Mouse (Mus musculus): Measurements from ENCODE around the gene Iqsec1. TPM values are rescaled to one million over a fixed set of nuclear protein-coding genes. Genes with fewer than 3 reads are reported as not detected.
A peak's percentile ranks its signal among the peaks of the same experiment; 100 is the strongest.

Gene Iqsec1
- polyA plus RNA-seq, 1 experiment from 2014 or later: 5.1 TPM

DNA sequence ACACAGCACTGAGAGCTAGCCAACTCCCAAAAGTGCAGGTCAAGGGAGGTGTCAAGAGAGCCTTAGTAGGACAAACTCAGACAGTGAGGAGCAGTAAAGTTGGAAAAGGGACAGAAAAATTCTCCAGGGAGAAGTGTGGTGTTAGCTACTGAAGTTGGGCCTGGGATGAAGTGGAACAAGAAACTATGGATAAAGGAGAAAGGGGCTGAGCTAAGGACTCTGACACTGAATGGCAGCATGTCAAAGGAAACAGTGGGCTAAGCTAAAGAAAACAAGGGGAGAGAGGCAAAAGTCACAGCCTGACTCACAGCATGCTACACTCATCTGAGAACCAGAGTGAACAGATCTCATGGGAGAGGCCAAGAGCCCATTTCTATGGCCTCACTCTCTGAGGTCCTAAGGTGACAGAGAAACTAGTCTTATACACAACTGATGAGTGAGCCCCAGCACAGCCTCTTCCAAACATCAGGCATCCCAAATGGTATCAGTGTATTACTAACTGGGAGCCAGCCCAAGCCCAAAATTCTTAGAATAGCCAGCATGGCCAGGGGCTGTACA lies 280.3 kb downstream of the Iqsec1 start:
- Histone ChIP-seq H3K36me3 (ENCODE audit: control insufficient read depth, insufficient read depth, low read length) (no peaks in the 10 kb centered on the region), H3K27me3 (ENCODE audit: control insufficient read depth, insufficient read depth, low read length) (no peaks in the 10 kb centered on the region), H3K27ac (replicated peaks) (no peak overlapping the region), H3K9me3 (ENCODE audit: control insufficient read depth, low read length) (no peaks in the 10 kb centered on the region), H3K4me2 (replicated peaks; ENCODE audit: low read depth) (no peak overlapping the region), H3K9ac (ENCODE audit: low read length) (no peak overlapping the region), H3K4me3 (ENCODE audit: low read depth, low read length) (no peak overlapping the region), H3K4me1 (replicated peaks; ENCODE audit: control insufficient read depth, insufficient read depth) (peaks cover 46% of the 10 kb centered on the region)
- ATAC-seq (ENCODE audit: low FRiP score, low TSS enrichment) (no peak), DNase-seq (ENCODE audit: low spot score) (no peak)
- TF ChIP-seq EP300 (optimal IDR thresholded peaks at IDR 0.05) (no peak), CTCF (IDR thresholded peaks at IDR 0.05; ENCODE audit: low read depth) (no peak)

- Histone ChIP-seq H3K4me1 (replicated peaks; ENCODE audit: control insufficient read depth, insufficient read depth) (peaks cover 48% of the 10 kb centered on the region), H3K27ac (replicated peaks) (peak overlapping the region; percentile 80), H3K36me3 (ENCODE audit: control insufficient read depth, insufficient read depth, low read length) (no peaks in the 10 kb centered on the region), H3K27me3 (ENCODE audit: control insufficient read depth, insufficient read depth, low read length) (no peaks in the 10 kb centered on the region), H3K4me3 (ENCODE audit: low read depth, low read length) (no peak overlapping the region), H3K9ac (ENCODE audit: low read length) (no peak overlapping the region), H3K9me3 (ENCODE audit: control insufficient read depth, low read length) (no peaks in the 10 kb centered on the region), H3K4me2 (replicated peaks; ENCODE audit: low read depth) (no peak overlapping the region; the same call in 1 of the 2 replicates)
- DNase-seq (ENCODE audit: low spot score): peak; percentile 70
- peak; percentile 53 for ATAC-seq (ENCODE audit: low FRiP score, low TSS enrichment)
- TF ChIP-seq CTCF (IDR thresholded peaks at IDR 0.05; ENCODE audit: low read depth) (no peak), EP300 (optimal IDR thresholded peaks at IDR 0.05) (no peak)
- WGBS: 62% methylated on average over 4 of the region's 4 CpGs
Measured at GRCm38 (mm10) chr6:90707143-90707542, 281.3 kb downstream of the Iqsec1 start.

GRCm38 (mm10) chr6:90706490-90706889 lies 282.0 kb downstream of the Iqsec1 start:
- TF ChIP-seq EP300 (optimal IDR thresholded peaks at IDR 0.05) (no peak), CTCF (IDR thresholded peaks at IDR 0.05; ENCODE audit: low read depth) (no peak)
- Histone ChIP-seq H3K27me3 (ENCODE audit: control insufficient read depth, insufficient read depth, low read length) (no peaks in the 10 kb centered on the region), H3K27ac (replicated peaks) (peak overlapping the region; percentile 80), H3K36me3 (ENCODE audit: control insufficient read depth, insufficient read depth, low read length) (no peaks in the 10 kb centered on the region), H3K4me3 (ENCODE audit: low read depth, low read length) (no peak overlapping the region), H3K9ac (ENCODE audit: low read length) (no peak overlapping the region), H3K9me3 (ENCODE audit: control insufficient read depth, low read length) (no peaks in the 10 kb centered on the region), H3K4me1 (replicated peaks; ENCODE audit: control insufficient read depth, insufficient read depth) (peaks cover 41% of the 10 kb centered on the region), H3K4me2 (replicated peaks; ENCODE audit: low read depth) (peak overlapping the region; percentile 24)
- peak; percentile 39; the same call in 1 of the 2 replicates for ATAC-seq (ENCODE audit: low FRiP score, low TSS enrichment)
- DNase-seq (ENCODE audit: low spot score): peak; percentile 38
- 37% methylated on average over 10 of the region's 10 CpGs for WGBS

- H3K4me1 ChIP-seq (replicated peaks; ENCODE audit: control insufficient read depth, insufficient read depth): peaks cover 41% of the 10 kb centered on the region
- H3K4me3 ChIP-seq (ENCODE audit: low read depth, low read length): no peak overlapping the region
- TF ChIP-seq CTCF (IDR thresholded peaks at IDR 0.05; ENCODE audit: low read depth) (peak; percentile 35), EP300 (optimal IDR thresholded peaks at IDR 0.05) (no peak)
- H3K9ac ChIP-seq (ENCODE audit: low read length): no peak overlapping the region
- no peaks in the 10 kb centered on the region for H3K27me3 ChIP-seq (ENCODE audit: control insufficient read depth, insufficient read depth, low read length)
- no peak overlapping the region for H3K4me2 ChIP-seq (replicated peaks; ENCODE audit: low read depth)
- no peaks in the 10 kb centered on the region for H3K36me3 ChIP-seq (ENCODE audit: control insufficient read depth, insufficient read depth, low read length)
- ATAC-seq (ENCODE audit: low FRiP score, low TSS enrichment): no peak
- H3K9me3 ChIP-seq (ENCODE audit: control insufficient read depth, low read length): no peaks in the 10 kb centered on the region
- WGBS: 76% methylated on average over 3 of the region's 3 CpGs
- no peak for DNase-seq (ENCODE audit: low spot score)
- no peak overlapping the region for H3K27ac ChIP-seq (replicated peaks)
Measured at GRCm38 (mm10) chr6:90705738-90706137, 282.7 kb downstream of the Iqsec1 start.

GRCm38 (mm10) chr6:90704705-90705344 lies 283.7 kb downstream of the Iqsec1 start:
- no peak overlapping the region for H3K9ac ChIP-seq (ENCODE audit: low read length)
- H3K4me1 ChIP-seq (replicated peaks; ENCODE audit: control insufficient read depth, insufficient read depth): peaks cover 41% of the 10 kb centered on the region
- no peak overlapping the region for H3K4me3 ChIP-seq (ENCODE audit: low read depth, low read length)
- no peaks in the 10 kb centered on the region for H3K9me3 ChIP-seq (ENCODE audit: control insufficient read depth, low read length)
- no peak for DNase-seq (ENCODE audit: low spot score)
- 44% methylated on average over 2 of the region's 2 CpGs for WGBS
- no peaks in the 10 kb centered on the region for H3K36me3 ChIP-seq (ENCODE audit: control insufficient read depth, insufficient read depth, low read length)
- no peak overlapping the region for H3K27ac ChIP-seq (replicated peaks)
- H3K4me2 ChIP-seq (replicated peaks; ENCODE audit: low read depth): no peak overlapping the region
- ATAC-seq (ENCODE audit: low FRiP score, low TSS enrichment): no peak
- no peak for TF ChIP-seq EP300 (optimal IDR thresholded peaks at IDR 0.05)
- TF ChIP-seq CTCF (IDR thresholded peaks at IDR 0.05; ENCODE audit: low read depth): no peak
- H3K27me3 ChIP-seq (ENCODE audit: control insufficient read depth, insufficient read depth, low read length): no peaks in the 10 kb centered on the region

GRCm38 (mm10) chr6:90703782-90704181 lies 284.7 kb downstream of the Iqsec1 start:
- Histone ChIP-seq H3K27ac (replicated peaks) (peak overlapping the region; percentile 49; the same call in 1 of the 2 replicates), H3K9me3 (ENCODE audit: control insufficient read depth, low read length) (no peaks in the 10 kb centered on the region), H3K4me2 (replicated peaks; ENCODE audit: low read depth) (no peak overlapping the region), H3K36me3 (ENCODE audit: control insufficient read depth, insufficient read depth, low read length) (no peaks in the 10 kb centered on the region), H3K4me3 (ENCODE audit: low read depth, low read length) (no peak overlapping the region), H3K27me3 (ENCODE audit: control insufficient read depth, insufficient read depth, low read length) (no peaks in the 10 kb centered on the region), H3K4me1 (replicated peaks; ENCODE audit: control insufficient read depth, insufficient read depth) (peaks cover 39% of the 10 kb centered on the region), H3K9ac (ENCODE audit: low read length) (no peak overlapping the region)
- no peak for DNase-seq (ENCODE audit: low spot score)
- no peak for ATAC-seq (ENCODE audit: low FRiP score, low TSS enrichment)
- 80% methylated on average over 2 of the region's 2 CpGs for WGBS
- TF ChIP-seq CTCF (IDR thresholded peaks at IDR 0.05; ENCODE audit: low read depth): no peak
- no peak for TF ChIP-seq EP300 (optimal IDR thresholded peaks at IDR 0.05)

Data from stomach, postnatal 0 days (tissue).